Mouse (Mus musculus): Measurements from ENCODE around the gene Poln. TPM values are rescaled to one million over a fixed set of nuclear protein-coding genes. Genes with fewer than 3 reads are reported as not detected.

Gene Poln
- polyA plus RNA-seq, 1 experiment from 2014 or later, result 0.89 TPM

GRCm38 (mm10) chr5:34183156-34183880 is 14.1 kb upstream of the Poln start:
- no peak overlapping the region; the same call in 1 of the 2 replicates for H3K9ac ChIP-seq (ENCODE audit: low read length)
- ATAC-seq (no peak), DNase-seq (ENCODE audit: low spot score) (no peak)
- no peak overlapping the region for H3K4me2 ChIP-seq (ENCODE audit: low read length)
- 61% methylated on average over 5 of the region's 5 CpGs for WGBS
- no peaks in the 10 kb centered on the region for H3K27me3 ChIP-seq (replicated peaks; ENCODE audit: control insufficient read depth, insufficient read depth, low read length)
- H3K4me3 ChIP-seq (ENCODE audit: low read depth, low read length), result no peak overlapping the region
- H3K4me1 ChIP-seq (ENCODE audit: control insufficient read depth, insufficient read depth, low read length), result peaks cover 24% of the 10 kb centered on the region
- H3K9me3 ChIP-seq (replicated peaks; ENCODE audit: control insufficient read depth, low read length), result no peaks in the 10 kb centered on the region
- peaks cover 39% of the 10 kb centered on the region for H3K36me3 ChIP-seq (ENCODE audit: control insufficient read depth, insufficient read depth, low read length)
- H3K27ac ChIP-seq (ENCODE audit: low read depth, low read length), result no peak overlapping the region

GRCm38 (mm10) chr5:34182486-34182885 is 13.2 kb upstream of the Poln start:
- no peak for DNase-seq (ENCODE audit: low spot score)
- Histone ChIP-seq H3K4me1 (ENCODE audit: control insufficient read depth, insufficient read depth, low read length) (peaks cover 21% of the 10 kb centered on the region), H3K9me3 (replicated peaks; ENCODE audit: control insufficient read depth, low read length) (no peaks in the 10 kb centered on the region), H3K27me3 (replicated peaks; ENCODE audit: control insufficient read depth, insufficient read depth, low read length) (no peaks in the 10 kb centered on the region), H3K27ac (ENCODE audit: low read depth, low read length) (no peak overlapping the region), H3K36me3 (ENCODE audit: control insufficient read depth, insufficient read depth, low read length) (peaks cover 48% of the 10 kb centered on the region), H3K4me3 (ENCODE audit: low read depth, low read length) (no peak overlapping the region), H3K9ac (ENCODE audit: low read length) (no peak overlapping the region), H3K4me2 (ENCODE audit: low read length) (no peak overlapping the region)
- WGBS, result 79% methylated on average over 3 of the region's 3 CpGs
- no peak for ATAC-seq

- WGBS, result 90% methylated on average over 4 of the region's 4 CpGs
- DNase-seq (ENCODE audit: low spot score) (no peak), ATAC-seq (no peak)
- Histone ChIP-seq H3K4me1 (ENCODE audit: control insufficient read depth, insufficient read depth, low read length) (no peaks in the 10 kb centered on the region), H3K4me3 (ENCODE audit: low read depth, low read length) (no peak overlapping the region), H3K36me3 (ENCODE audit: control insufficient read depth, insufficient read depth, low read length) (peaks cover 80% of the 10 kb centered on the region), H3K9me3 (replicated peaks; ENCODE audit: control insufficient read depth, low read length) (no peaks in the 10 kb centered on the region), H3K27me3 (replicated peaks; ENCODE audit: control insufficient read depth, insufficient read depth, low read length) (no peaks in the 10 kb centered on the region), H3K9ac (ENCODE audit: low read length) (no peak overlapping the region), H3K27ac (ENCODE audit: low read depth, low read length) (no peak overlapping the region), H3K4me2 (ENCODE audit: low read length) (no peak overlapping the region)
Measured at GRCm38 (mm10) chr5:34177821-34178220, 8.6 kb upstream of the Poln start.

GRCm38 (mm10) chr5:34177091-34177490 is 7.8 kb upstream of the Poln start:
- Histone ChIP-seq H3K9ac (ENCODE audit: low read length) (no peak overlapping the region), H3K36me3 (ENCODE audit: control insufficient read depth, insufficient read depth, low read length) (peaks cover 79% of the 10 kb centered on the region), H3K27me3 (replicated peaks; ENCODE audit: control insufficient read depth, insufficient read depth, low read length) (no peaks in the 10 kb centered on the region), H3K4me1 (ENCODE audit: control insufficient read depth, insufficient read depth, low read length) (no peaks in the 10 kb centered on the region), H3K4me2 (ENCODE audit: low read length) (no peak overlapping the region), H3K27ac (ENCODE audit: low read depth, low read length) (no peak overlapping the region), H3K9me3 (replicated peaks; ENCODE audit: control insufficient read depth, low read length) (no peaks in the 10 kb centered on the region), H3K4me3 (ENCODE audit: low read depth, low read length) (no peak overlapping the region)
- ATAC-seq (no peak), DNase-seq (ENCODE audit: low spot score) (no peak)
- WGBS, result 94% methylated on average over 2 of the region's 2 CpGs

GRCm38 (mm10) chr5:34176691-34177090 is 7.4 kb upstream of the Poln start:
- H3K4me1 ChIP-seq (ENCODE audit: control insufficient read depth, insufficient read depth, low read length), result no peaks in the 10 kb centered on the region
- no peak overlapping the region for H3K4me3 ChIP-seq (ENCODE audit: low read depth, low read length)
- no peak overlapping the region for H3K9ac ChIP-seq (ENCODE audit: low read length)
- H3K27ac ChIP-seq (ENCODE audit: low read depth, low read length), result no peak overlapping the region
- H3K4me2 ChIP-seq (ENCODE audit: low read length), result no peak overlapping the region
- WGBS, result 68% methylated on average over 10 of the region's 10 CpGs
- DNase-seq (ENCODE audit: low spot score) (no peak), ATAC-seq (no peak)
- no peaks in the 10 kb centered on the region for H3K9me3 ChIP-seq (replicated peaks; ENCODE audit: control insufficient read depth, low read length)
- H3K27me3 ChIP-seq (replicated peaks; ENCODE audit: control insufficient read depth, insufficient read depth, low read length), result no peaks in the 10 kb centered on the region
- H3K36me3 ChIP-seq (ENCODE audit: control insufficient read depth, insufficient read depth, low read length), result peaks cover 77% of the 10 kb centered on the region

- H3K9ac ChIP-seq (ENCODE audit: low read length), result no peak overlapping the region
- no peak overlapping the region for H3K4me2 ChIP-seq (ENCODE audit: low read length)
- H3K27ac ChIP-seq (ENCODE audit: low read depth, low read length), result no peak overlapping the region
- DNase-seq (ENCODE audit: low spot score) (no peak), ATAC-seq (no peak)
- H3K4me3 ChIP-seq (ENCODE audit: low read depth, low read length), result no peak overlapping the region
- 15% methylated on average over 5 of the region's 5 CpGs for WGBS
- no peaks in the 10 kb centered on the region for H3K27me3 ChIP-seq (replicated peaks; ENCODE audit: control insufficient read depth, insufficient read depth, low read length)
- H3K4me1 ChIP-seq (ENCODE audit: control insufficient read depth, insufficient read depth, low read length), result no peaks in the 10 kb centered on the region
- no peaks in the 10 kb centered on the region for H3K9me3 ChIP-seq (replicated peaks; ENCODE audit: control insufficient read depth, low read length)
- peaks cover 67% of the 10 kb centered on the region for H3K36me3 ChIP-seq (ENCODE audit: control insufficient read depth, insufficient read depth, low read length)
Measured at GRCm38 (mm10) chr5:34175403-34175694, 6.1 kb upstream of the Poln start.

GRCm38 (mm10) chr5:34174550-34175402 is 5.5 kb upstream of the Poln start:
- WGBS, result 70% methylated on average over 5 of the region's 5 CpGs
- Histone ChIP-seq H3K27me3 (replicated peaks; ENCODE audit: control insufficient read depth, insufficient read depth, low read length) (no peaks in the 10 kb centered on the region), H3K4me2 (ENCODE audit: low read length) (no peak overlapping the region), H3K9me3 (replicated peaks; ENCODE audit: control insufficient read depth, low read length) (no peaks in the 10 kb centered on the region), H3K36me3 (ENCODE audit: control insufficient read depth, insufficient read depth, low read length) (peaks cover 62% of the 10 kb centered on the region), H3K4me3 (ENCODE audit: low read depth, low read length) (no peak overlapping the region), H3K4me1 (ENCODE audit: control insufficient read depth, insufficient read depth, low read length) (peaks cover 3% of the 10 kb centered on the region; the same call in 1 of the 2 replicates), H3K27ac (ENCODE audit: low read depth, low read length) (no peak overlapping the region), H3K9ac (ENCODE audit: low read length) (no peak overlapping the region)
- DNase-seq (ENCODE audit: low spot score) (no peak), ATAC-seq (no peak)

- H3K36me3 ChIP-seq (ENCODE audit: control insufficient read depth, insufficient read depth, low read length), result peaks cover 57% of the 10 kb centered on the region
- 77% methylated on average over 2 of the region's 2 CpGs for WGBS
- no peak overlapping the region for H3K9ac ChIP-seq (ENCODE audit: low read length)
- no peak overlapping the region for H3K4me3 ChIP-seq (ENCODE audit: low read depth, low read length)
- H3K4me1 ChIP-seq (ENCODE audit: control insufficient read depth, insufficient read depth, low read length), result peaks cover 3% of the 10 kb centered on the region; the same call in 1 of the 2 replicates
- no peak overlapping the region for H3K27ac ChIP-seq (ENCODE audit: low read depth, low read length)
- no peaks in the 10 kb centered on the region for H3K9me3 ChIP-seq (replicated peaks; ENCODE audit: control insufficient read depth, low read length)
- no peaks in the 10 kb centered on the region for H3K27me3 ChIP-seq (replicated peaks; ENCODE audit: control insufficient read depth, insufficient read depth, low read length)
- no peak overlapping the region for H3K4me2 ChIP-seq (ENCODE audit: low read length)
- DNase-seq (ENCODE audit: low spot score) (no peak), ATAC-seq (no peak)
Measured at GRCm38 (mm10) chr5:34174021-34174420, 4.8 kb upstream of the Poln start.

- peaks cover 26% of the 10 kb centered on the region for H3K36me3 ChIP-seq (ENCODE audit: control insufficient read depth, insufficient read depth, low read length)
- no peaks in the 10 kb centered on the region for H3K9me3 ChIP-seq (replicated peaks; ENCODE audit: control insufficient read depth, low read length)
- no peak overlapping the region for H3K9ac ChIP-seq (ENCODE audit: low read length)
- no peak overlapping the region for H3K4me2 ChIP-seq (ENCODE audit: low read length)
- DNase-seq (ENCODE audit: low spot score), result no peak
- WGBS, result 90% methylated on average over 4 of the region's 4 CpGs
- no peak overlapping the region for H3K27ac ChIP-seq (ENCODE audit: low read depth, low read length)
- ATAC-seq, result no peak
- no peak overlapping the region for H3K4me3 ChIP-seq (ENCODE audit: low read depth, low read length)
- no peaks in the 10 kb centered on the region for H3K27me3 ChIP-seq (replicated peaks; ENCODE audit: control insufficient read depth, insufficient read depth, low read length)
- peaks cover 8% of the 10 kb centered on the region; the same call in 1 of the 2 replicates for H3K4me1 ChIP-seq (ENCODE audit: control insufficient read depth, insufficient read depth, low read length)
Measured at GRCm38 (mm10) chr5:34170726-34171125, 1.5 kb upstream of the Poln start.
